Mouse (Mus musculus): ENCODE measurements around the gene Mn1. TPM values are rescaled to one million over a fixed set of nuclear protein-coding genes. Genes with fewer than 3 reads are reported as not detected.

The Mn1 gene
- polyA plus RNA-seq, 1 experiment = 0.23 TPM

- no peak overlapping the region for H3K27ac ChIP-seq (ENCODE audit: control insufficient read depth, insufficient read depth, low read depth, low read length)
- no peaks in the 10 kb centered on the region for H3K27me3 ChIP-seq (ENCODE audit: control insufficient read depth, insufficient read depth, low read length)
- no peak overlapping the region for H3K4me3 ChIP-seq (ENCODE audit: control insufficient read depth, low read depth, low read length)
- peaks cover 2% of the 10 kb centered on the region for H3K4me1 ChIP-seq (ENCODE audit: control insufficient read depth, insufficient read depth, low read length)
- no peaks in the 10 kb centered on the region for H3K36me3 ChIP-seq (ENCODE audit: control insufficient read depth, insufficient read depth, low read length)
- no peak for TF ChIP-seq POLR2A (IDR thresholded peaks at IDR 0.05; ENCODE audit: control insufficient read depth, low read depth, low read length)
- no peak for TF ChIP-seq CTCF (IDR thresholded peaks at IDR 0.05; ENCODE audit: control insufficient read depth, insufficient read depth, insufficient replicate concordance, low read depth, low read length)
Observed at GRCm38 (mm10) chr5:111425813-111426212, 8.7 kb downstream of the Mn1 start.

- no peak overlapping the region for H3K27ac ChIP-seq (ENCODE audit: control insufficient read depth, insufficient read depth, low read depth, low read length)
- H3K4me3 ChIP-seq (ENCODE audit: control insufficient read depth, low read depth, low read length) = no peak overlapping the region
- no peak for TF ChIP-seq CTCF (IDR thresholded peaks at IDR 0.05; ENCODE audit: control insufficient read depth, insufficient read depth, insufficient replicate concordance, low read depth, low read length)
- no peak for TF ChIP-seq POLR2A (IDR thresholded peaks at IDR 0.05; ENCODE audit: control insufficient read depth, low read depth, low read length)
- peaks cover 2% of the 10 kb centered on the region for H3K4me1 ChIP-seq (ENCODE audit: control insufficient read depth, insufficient read depth, low read length)
- no peaks in the 10 kb centered on the region for H3K36me3 ChIP-seq (ENCODE audit: control insufficient read depth, insufficient read depth, low read length)
- no peaks in the 10 kb centered on the region for H3K27me3 ChIP-seq (ENCODE audit: control insufficient read depth, insufficient read depth, low read length)
Observed at GRCm38 (mm10) chr5:111426249-111426648, 9.1 kb downstream of the Mn1 start.

DNA sequence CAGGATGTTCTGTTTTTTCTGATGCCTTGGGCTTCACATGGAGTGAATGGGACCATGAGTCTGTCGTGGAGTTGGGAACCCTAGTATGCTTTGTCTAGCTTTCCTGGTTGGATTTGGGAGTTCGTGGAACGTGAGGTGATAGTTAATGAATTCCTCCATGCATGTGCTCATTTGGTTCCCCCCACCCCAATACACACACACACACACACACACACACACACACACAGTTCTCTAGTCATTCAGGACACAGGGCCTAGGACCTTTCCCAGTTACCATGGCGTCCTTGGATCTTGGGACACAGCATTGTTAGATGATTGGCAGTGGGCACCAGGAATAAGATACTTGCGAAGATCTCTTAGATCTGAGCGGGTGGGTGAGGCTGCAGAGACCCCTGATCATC is 11.7 kb downstream of the Mn1 start:
- Histone ChIP-seq H3K27me3 (ENCODE audit: control insufficient read depth, insufficient read depth, low read length) (no peaks in the 10 kb centered on the region), H3K4me1 (ENCODE audit: control insufficient read depth, insufficient read depth, low read length) (no peaks in the 10 kb centered on the region)

DNA sequence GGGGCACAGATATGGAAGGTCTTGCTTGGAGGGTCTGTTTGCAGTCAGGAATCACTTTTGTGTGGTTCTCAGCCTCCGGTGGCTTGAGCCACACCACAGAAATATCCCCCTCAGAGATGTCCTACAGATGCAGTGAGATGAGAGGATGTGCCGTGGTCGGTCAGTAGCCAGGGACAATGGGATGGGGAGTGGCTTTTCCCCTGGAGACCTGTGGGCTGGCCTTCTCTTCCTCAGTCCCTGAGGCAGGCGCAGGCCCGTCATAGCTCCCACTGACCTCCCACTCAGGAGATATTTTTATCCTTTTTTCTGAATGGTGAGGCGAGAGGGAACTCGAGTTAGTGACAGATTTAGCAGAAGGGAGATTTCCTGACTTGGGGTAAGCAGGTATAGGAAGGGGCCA is 12.6 kb downstream of the Mn1 start:
- no peaks in the 10 kb centered on the region for H3K36me3 ChIP-seq (ENCODE audit: control insufficient read depth, insufficient read depth, low read length)
- no peak overlapping the region for H3K4me3 ChIP-seq (ENCODE audit: control insufficient read depth, low read depth, low read length)
- TF ChIP-seq POLR2A (IDR thresholded peaks at IDR 0.05; ENCODE audit: control insufficient read depth, low read depth, low read length) = no peak
- no peak overlapping the region for H3K27ac ChIP-seq (ENCODE audit: control insufficient read depth, insufficient read depth, low read depth, low read length)
- no peaks in the 10 kb centered on the region for H3K27me3 ChIP-seq (ENCODE audit: control insufficient read depth, insufficient read depth, low read length)
- H3K4me1 ChIP-seq (ENCODE audit: control insufficient read depth, insufficient read depth, low read length) = no peaks in the 10 kb centered on the region

More for the DNA sequence above, 11.7 kb downstream of the Mn1 start:
- H3K27ac ChIP-seq (ENCODE audit: control insufficient read depth, insufficient read depth, low read depth, low read length) = no peak overlapping the region
- TF ChIP-seq POLR2A (IDR thresholded peaks at IDR 0.05; ENCODE audit: control insufficient read depth, low read depth, low read length) (no peak), CTCF (IDR thresholded peaks at IDR 0.05; ENCODE audit: control insufficient read depth, insufficient read depth, insufficient replicate concordance, low read depth, low read length) (no peak)
- H3K36me3 ChIP-seq (ENCODE audit: control insufficient read depth, insufficient read depth, low read length) = no peaks in the 10 kb centered on the region
- no peak overlapping the region for H3K4me3 ChIP-seq (ENCODE audit: control insufficient read depth, low read depth, low read length)

DNA sequence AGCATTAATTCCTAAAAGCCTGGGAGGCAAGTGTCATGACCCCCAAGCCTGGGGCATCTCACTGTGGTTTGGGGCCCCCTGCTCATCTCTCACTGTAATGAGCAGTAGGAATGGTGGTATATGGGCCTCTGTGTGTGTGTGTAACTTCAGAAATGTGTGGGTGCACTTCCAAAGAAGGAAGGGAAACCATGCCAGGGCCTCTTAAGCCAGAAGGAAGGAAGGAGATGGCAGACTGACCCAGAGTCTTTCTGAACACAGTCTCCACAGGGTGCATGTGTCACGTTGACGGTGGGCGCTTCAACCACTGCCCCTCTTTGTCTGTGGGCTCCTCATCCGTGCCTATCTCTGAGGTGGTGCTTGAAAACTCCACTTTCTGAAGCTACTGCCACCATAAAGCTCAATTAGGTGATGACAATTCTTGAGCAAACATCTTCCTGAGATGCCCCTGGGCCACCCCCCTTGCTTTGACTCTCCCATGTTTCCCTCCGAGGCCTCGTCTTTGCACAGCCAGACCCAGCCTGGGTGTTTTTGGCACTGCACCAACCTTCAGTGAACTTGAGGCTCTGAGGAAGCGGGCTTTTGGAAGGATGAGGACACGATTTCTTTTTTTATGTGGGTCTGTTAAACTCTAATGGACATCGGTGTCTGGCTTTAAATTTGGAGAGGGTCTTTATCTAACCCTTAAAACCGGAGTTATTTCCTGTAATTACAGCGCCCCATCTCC is 14.0 kb downstream of the Mn1 start:
- Histone ChIP-seq H3K36me3 (ENCODE audit: control insufficient read depth, insufficient read depth, low read length) (no peaks in the 10 kb centered on the region), H3K4me1 (ENCODE audit: control insufficient read depth, insufficient read depth, low read length) (no peaks in the 10 kb centered on the region), H3K27ac (ENCODE audit: control insufficient read depth, insufficient read depth, low read depth, low read length) (no peak overlapping the region), H3K4me3 (ENCODE audit: control insufficient read depth, low read depth, low read length) (no peak overlapping the region), H3K27me3 (ENCODE audit: control insufficient read depth, insufficient read depth, low read length) (no peaks in the 10 kb centered on the region)
- TF ChIP-seq CTCF (IDR thresholded peaks at IDR 0.05; ENCODE audit: control insufficient read depth, insufficient read depth, insufficient replicate concordance, low read depth, low read length) = no peak

DNA sequence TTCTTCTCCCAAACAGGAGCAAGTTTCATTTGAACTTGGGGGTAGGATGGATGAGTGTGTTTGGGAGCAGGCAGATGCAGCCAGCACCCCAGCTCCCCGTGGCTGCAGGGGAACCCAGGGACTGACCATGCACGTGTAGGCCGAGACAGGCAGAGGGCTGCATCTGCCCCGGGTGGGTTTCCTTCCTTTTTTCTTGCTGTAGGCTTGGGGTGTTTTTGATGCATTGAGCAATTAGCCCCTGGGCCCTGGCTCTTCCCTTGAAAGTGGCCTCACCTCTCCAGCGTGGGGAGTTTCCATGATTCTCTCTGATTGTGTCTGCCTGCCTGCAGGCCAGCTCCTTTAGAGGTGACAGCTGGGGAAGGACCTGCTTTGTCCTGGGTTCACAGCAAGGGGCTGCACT is 15.7 kb downstream of the Mn1 start:
- TF ChIP-seq POLR2A (IDR thresholded peaks at IDR 0.05; ENCODE audit: control insufficient read depth, low read depth, low read length) = no peak
- no peak for TF ChIP-seq CTCF (IDR thresholded peaks at IDR 0.05; ENCODE audit: control insufficient read depth, insufficient read depth, insufficient replicate concordance, low read depth, low read length)
- no peaks in the 10 kb centered on the region for H3K4me1 ChIP-seq (ENCODE audit: control insufficient read depth, insufficient read depth, low read length)
- no peaks in the 10 kb centered on the region for H3K36me3 ChIP-seq (ENCODE audit: control insufficient read depth, insufficient read depth, low read length)
- no peaks in the 10 kb centered on the region for H3K27me3 ChIP-seq (ENCODE audit: control insufficient read depth, insufficient read depth, low read length)
- H3K4me3 ChIP-seq (ENCODE audit: control insufficient read depth, low read depth, low read length) = no peak overlapping the region
- H3K27ac ChIP-seq (ENCODE audit: control insufficient read depth, insufficient read depth, low read depth, low read length) = no peak overlapping the region

- H3K4me3 ChIP-seq (ENCODE audit: control insufficient read depth, low read depth, low read length) = no peak overlapping the region
- H3K27ac ChIP-seq (ENCODE audit: control insufficient read depth, insufficient read depth, low read depth, low read length) = no peak overlapping the region
- H3K27me3 ChIP-seq (ENCODE audit: control insufficient read depth, insufficient read depth, low read length) = no peaks in the 10 kb centered on the region
- TF ChIP-seq CTCF (IDR thresholded peaks at IDR 0.05; ENCODE audit: control insufficient read depth, insufficient read depth, insufficient replicate concordance, low read depth, low read length) = no peak
- no peak for TF ChIP-seq POLR2A (IDR thresholded peaks at IDR 0.05; ENCODE audit: control insufficient read depth, low read depth, low read length)
- H3K36me3 ChIP-seq (ENCODE audit: control insufficient read depth, insufficient read depth, low read length) = no peaks in the 10 kb centered on the region
- no peaks in the 10 kb centered on the region for H3K4me1 ChIP-seq (ENCODE audit: control insufficient read depth, insufficient read depth, low read length)
Observed at GRCm38 (mm10) chr5:111434342-111434842, 17.2 kb downstream of the Mn1 start.

All from testis, adult 2 months (tissue).